Mouse (Mus musculus): ENCODE measurements around the gene Ubald2.
"Not testable (repeated sequence)": the region's sequence is repeated elsewhere in the genome, so short reads cannot be mapped to it uniquely, and the experiment has no call there.

The Ubald2 gene

DNA sequence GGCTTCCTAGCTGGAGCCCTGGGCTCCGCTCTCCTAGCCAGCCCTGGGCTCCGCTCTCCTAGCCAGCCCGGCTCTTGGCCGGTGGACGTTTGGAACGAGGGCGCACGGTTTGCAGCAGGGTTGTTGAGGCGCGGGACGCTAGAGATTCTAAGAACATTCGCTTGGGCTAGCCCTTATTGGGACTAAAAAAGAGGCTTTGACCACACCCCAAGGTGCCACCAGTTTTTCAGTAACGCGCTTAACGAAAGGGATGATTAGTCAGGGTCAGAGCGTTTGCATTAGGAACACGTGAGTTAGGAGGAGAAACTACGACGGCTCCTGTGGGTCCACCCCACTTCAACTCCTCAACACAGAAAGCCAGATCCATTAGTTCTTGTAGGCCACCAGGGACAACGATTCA lies 32.2 kb downstream of the Ubald2 start, which contains the start of gene Qrich2:
Gene Qrich2 (minus strand): TSS at position 101 of the 400 bp plus-strand sequence.
- DNase-seq: no peak

DNA sequence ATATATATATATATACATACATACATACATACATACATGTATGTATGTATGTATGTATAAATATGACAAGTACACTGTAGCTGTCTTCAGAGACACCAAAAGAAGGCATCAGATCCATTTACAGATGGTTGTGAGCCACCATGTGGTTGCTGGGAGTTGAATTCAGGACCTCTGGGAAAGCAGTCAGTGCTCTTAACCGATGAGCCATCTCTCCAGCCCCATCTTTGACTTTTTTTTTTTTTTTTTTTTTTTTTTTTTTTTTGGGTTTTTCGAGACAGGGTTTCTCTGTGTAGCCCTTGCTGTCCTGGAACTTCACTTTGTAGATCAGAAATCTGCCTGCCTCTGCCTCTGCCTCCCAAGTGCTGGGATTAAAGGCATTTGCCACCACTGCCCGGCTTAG lies 34.4 kb downstream of the Ubald2 start:
- not testable (repeated sequence) for DNase-seq

DNA sequence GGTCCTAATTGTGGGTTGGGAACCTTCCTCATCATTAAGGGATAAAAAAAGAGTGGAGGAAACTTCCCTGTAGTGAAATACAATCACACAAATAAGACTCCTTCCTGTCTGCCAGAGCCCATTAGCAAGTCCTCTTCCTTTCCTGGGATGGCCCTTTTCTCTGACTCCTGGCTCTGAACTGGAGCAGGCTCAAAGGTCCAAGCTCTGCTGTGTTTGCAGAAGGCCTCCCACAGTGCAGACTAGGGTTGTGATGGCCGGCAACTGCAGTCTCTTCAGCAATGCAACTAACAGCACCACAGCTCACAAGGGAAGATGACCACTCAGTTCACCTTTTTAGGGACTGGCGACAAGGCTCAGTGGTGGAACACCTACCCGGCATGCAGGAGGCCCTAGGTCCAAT lies 36.4 kb downstream of the Ubald2 start:
- peak; percentile 54 to 74 for DNase-seq

DNA sequence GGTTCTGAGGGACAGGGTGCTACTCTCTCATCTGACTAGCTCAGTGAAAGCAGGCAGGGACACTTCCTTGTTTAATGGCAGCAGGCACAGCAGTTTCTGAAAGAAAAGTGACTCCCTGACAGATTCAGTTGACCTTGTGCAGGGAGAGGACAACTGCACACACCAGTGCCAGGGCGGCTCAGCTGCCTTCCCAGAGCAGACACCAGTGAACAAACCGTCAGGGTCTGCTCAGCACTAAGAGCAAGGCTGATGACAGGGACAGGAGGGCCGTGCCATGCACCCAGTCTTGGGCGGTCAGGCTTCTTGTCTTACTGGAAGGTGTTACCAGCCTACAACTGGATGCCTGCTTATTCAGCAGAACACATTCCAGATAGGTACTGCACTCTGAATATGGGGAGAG lies 37.0 kb downstream of the Ubald2 start:
- DNase-seq: no peak

DNA sequence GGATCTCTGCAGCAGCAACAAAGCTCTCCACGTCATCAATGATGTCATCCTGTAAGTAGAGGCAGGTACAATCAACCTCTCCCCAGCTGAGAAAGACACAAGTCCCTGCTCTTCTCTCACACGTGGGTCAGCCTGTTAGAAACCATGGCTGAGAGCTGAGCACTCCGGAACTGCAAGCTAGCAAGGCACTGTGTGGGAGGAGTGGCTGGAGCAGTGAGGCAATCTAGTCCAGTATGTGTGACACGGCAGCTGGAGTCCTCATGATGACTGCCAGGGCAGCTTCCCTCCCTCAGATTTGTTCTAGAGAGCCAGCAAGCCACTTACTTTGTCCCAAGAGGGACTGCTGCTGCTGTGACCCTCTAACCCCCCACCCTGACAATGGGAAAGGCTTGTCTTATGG lies 38.4 kb downstream of the Ubald2 start:
- peak in 1 of 2 experiments; percentile 58 for DNase-seq

DNA sequence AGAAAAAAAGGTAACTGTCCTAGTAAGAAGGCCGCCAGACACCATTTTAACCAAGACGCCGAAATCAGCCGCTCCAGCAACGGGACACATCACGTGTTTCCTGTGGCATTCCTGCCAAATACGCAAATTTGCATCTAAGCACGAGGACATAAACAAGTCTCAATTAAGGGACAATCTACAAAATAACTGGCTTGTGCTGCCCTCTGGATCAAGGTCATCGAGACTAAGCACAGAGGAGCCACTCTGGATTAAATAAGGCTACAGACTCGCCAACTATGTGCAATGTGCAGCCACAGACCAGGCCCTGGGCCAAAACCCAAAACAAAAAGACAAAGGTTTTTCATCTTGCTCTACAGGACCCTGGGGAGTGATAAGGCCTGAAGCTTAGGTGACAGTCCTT lies 42.1 kb downstream of the Ubald2 start:
- DNase-seq: peak; percentile 67 to 76

DNA sequence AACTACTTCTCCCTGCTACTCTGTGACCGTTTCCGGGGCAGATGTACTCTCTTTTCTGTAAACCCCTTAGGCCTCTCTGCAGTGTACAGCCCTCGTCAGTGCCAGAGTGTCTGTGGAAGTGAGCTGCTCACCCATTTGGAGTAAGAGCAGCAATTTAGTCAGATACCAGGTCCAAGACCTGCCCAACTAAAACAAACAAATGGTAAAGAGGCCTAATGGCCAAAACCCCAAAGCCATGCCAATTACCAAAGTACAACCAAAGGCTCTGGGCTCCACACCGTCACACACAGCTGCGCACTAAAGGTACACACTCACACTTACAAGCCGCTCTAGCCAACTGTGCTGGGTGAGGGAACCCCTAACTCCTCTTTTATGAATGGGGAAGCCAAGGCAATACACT lies 42.8 kb downstream of the Ubald2 start:
- DNase-seq: no peak

DNA sequence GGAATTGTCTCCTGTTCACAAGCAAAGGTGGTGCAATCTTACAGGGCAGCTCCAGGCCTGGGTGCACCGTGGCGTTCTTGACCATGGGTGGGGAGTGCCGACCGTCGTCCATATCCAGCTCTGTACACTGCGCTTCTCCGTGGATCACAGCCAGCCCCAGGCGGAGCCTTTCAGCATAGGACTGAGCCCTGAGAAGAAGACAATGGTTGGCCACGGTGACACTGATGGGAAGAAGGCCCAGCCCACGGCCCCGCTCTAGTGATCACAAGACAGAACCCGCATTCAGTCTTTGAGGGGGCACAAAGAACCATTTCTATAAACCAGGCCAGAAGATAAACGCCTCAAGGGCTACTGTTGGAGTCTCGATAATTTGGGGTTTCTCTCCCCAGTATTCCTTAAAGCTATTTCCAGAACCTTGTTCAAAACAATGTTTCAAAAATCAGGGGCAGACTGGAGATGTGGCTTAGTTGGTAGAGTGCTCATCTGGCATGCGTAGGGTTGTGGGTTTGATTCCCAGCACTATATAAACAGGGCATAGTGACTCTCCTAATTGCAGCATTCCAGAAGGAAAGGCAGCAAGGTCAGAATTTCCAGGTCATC lies 43.4 kb downstream of the Ubald2 start:
- DNase-seq: no peak

DNA sequence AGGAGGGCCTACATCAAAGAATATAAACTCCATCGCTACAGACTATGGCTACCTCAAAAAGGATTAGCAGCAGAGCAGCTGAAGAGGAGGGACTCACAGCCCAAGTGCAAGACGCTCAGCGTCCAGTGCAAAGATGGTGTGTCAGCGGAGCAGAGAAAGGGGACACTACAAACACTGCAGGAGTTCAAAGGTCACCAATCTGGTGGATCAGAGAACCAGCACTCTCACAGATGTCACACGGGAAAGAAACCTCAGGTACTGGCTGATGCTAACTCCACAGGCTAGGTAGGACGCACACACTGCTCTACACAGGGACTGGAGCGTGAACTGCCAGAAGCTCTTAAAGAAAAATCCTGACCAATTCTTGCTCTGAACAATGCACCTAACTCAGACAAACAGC lies 45.1 kb downstream of the Ubald2 start:
- DNase-seq: no peak

DNA sequence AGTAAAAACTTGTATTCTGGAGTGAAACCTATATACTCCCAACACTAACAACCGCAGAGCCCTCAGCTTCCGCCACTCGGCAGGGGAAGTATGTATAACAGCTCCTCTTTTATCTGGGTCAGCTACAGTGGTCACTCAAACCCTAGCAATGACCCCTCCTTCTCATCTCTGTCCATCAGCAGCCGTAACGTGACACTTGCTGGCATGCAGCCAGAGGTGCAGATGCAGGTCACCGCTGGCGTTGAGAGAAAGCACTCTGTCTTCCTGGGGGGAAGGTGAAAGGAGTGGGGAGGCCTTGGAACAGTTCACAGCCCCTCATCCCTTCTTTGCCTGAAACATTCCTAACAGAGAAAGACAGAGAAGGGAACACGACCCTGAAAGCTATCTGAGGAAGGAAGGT lies 45.9 kb downstream of the Ubald2 start:
- peak; percentile 55 to 60 for DNase-seq

DNA sequence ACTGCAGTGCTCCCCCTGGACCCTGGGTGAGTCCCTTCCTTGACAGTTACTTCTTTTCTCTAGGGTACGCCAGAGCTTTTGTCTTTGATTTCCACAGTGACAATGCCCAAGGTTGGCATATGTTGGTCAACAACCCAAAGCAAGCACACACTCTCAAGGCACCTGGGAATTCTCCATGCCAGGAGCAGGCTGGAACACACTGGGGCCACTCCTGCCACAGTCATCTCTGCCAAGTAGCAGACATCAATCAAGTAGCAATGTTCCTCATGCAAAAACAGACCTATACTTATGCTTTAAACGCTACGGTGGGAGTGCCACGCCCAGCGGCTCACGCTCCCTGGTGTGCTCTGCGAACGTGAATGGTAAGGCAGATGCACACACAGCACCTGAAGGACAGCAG lies 47.1 kb downstream of the Ubald2 start:
- DNase-seq: no peak

DNA sequence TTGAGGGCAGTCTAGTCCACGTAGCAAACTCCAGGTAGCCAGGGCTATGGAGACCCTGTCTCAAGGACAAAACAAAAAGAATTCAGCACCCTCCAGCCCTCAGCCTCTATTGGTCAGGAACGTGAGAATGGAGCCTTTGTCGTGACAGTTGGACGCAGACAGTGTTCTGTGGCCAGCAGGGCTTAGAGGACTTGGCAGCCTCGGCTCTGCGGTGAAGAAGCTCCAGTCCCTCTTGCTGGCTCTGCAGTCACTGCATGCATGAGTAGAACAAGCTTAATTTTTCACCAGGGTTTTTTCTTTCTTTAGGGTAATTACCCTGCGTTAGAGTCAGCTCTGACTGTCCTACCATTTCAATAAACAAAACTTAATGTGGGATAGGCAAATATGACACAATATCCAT lies 47.9 kb downstream of the Ubald2 start:
- no peak for DNase-seq

DNA sequence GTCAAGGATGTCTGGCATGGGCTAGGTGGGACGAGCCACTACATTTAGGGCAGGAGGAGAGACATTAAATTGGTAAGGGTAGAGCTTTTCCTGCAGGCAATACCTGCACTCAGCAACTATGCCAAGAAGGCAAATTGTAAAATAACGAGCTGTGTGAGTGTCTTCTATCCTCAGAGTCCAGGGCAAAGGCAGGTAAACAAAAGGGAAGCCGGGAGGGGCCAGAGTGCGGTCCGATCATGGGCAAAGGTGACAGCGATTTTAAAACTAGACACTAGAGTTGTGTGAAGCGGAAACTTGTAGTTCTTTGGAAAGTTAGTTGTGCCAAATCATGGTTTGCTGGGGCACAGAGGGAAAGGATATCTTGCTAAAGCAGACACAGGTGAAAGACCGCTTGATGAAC lies 50.4 kb downstream of the Ubald2 start:
- peak in 1 of 2 experiments; percentile 53 for DNase-seq

DNA sequence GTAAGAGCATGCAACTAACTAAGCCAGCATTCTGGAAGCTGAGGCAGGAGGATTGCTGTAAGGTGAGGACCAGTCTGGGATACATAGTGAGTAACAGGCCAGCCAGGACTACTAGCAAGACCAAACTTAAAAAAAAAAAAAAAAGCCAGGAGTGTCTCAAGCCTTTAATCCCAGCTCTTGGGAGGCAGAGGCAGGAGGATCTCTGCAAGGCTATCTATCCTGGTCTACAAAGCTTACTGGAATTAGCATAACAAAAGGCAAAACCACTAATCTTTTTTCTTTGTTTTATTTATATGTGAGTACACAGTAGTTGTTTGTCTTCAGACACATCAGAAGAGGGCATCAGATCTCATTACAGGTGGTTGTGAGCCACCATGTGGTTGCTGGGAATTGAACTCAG lies 54.3 kb downstream of the Ubald2 start:
- DNase-seq: no peak

Measured in kidney, postnatal 25 days (tissue).